Mouse (Mus musculus): ENCODE data around the gene Ptk6. TPM values are rescaled to one million over a fixed set of nuclear protein-coding genes. Genes with fewer than 3 reads are reported as not detected.

The Ptk6 gene
- polyA plus RNA-seq, 1 experiment from 2014 or later = not detected

- 76% methylated on average over 8 of the region's 8 CpGs for WGBS
- no peak for ATAC-seq (replicated peaks; ENCODE audit: low FRiP score, low TSS enrichment, low read depth)
Observed at GRCm38 (mm10) chr2:181154831-181155415, 47.7 kb downstream of the Ptk6 start.

GRCm38 (mm10) chr2:181154361-181154760 is 48.2 kb downstream of the Ptk6 start:
- Histone ChIP-seq H3K36me3 (ENCODE audit: control insufficient read depth, insufficient read depth, low read length) (no peaks in the 10 kb centered on the region), H3K4me1 (replicated peaks; ENCODE audit: control insufficient read depth, insufficient read depth, low read length) (no peaks in the 10 kb centered on the region), H3K27me3 (replicated peaks; ENCODE audit: control insufficient read depth, insufficient read depth, low read length) (peaks cover 62% of the 10 kb centered on the region), H3K9ac (ENCODE audit: low read length) (no peak overlapping the region), H3K4me3 (ENCODE audit: low read depth, low read length) (no peak overlapping the region), H3K27ac (ENCODE audit: low read depth) (no peak overlapping the region), H3K9me3 (ENCODE audit: control insufficient read depth, low read length) (no peaks in the 10 kb centered on the region), H3K4me2 (ENCODE audit: low read length) (no peak overlapping the region)
- ATAC-seq (replicated peaks; ENCODE audit: low FRiP score, low TSS enrichment, low read depth) = no peak
- DNase-seq (ENCODE audit: low spot score) = no peak
- 79% methylated on average over 3 of the region's 3 CpGs for WGBS

More at GRCm38 (mm10) chr2:181154831-181155415, 47.7 kb downstream of the Ptk6 start:
- Histone ChIP-seq H3K27me3 (replicated peaks; ENCODE audit: control insufficient read depth, insufficient read depth, low read length) (peaks cover 57% of the 10 kb centered on the region), H3K27ac (ENCODE audit: low read depth) (no peak overlapping the region), H3K9ac (ENCODE audit: low read length) (no peak overlapping the region), H3K36me3 (ENCODE audit: control insufficient read depth, insufficient read depth, low read length) (no peaks in the 10 kb centered on the region), H3K4me2 (ENCODE audit: low read length) (no peak overlapping the region), H3K9me3 (ENCODE audit: control insufficient read depth, low read length) (no peaks in the 10 kb centered on the region), H3K4me3 (ENCODE audit: low read depth, low read length) (no peak overlapping the region), H3K4me1 (replicated peaks; ENCODE audit: control insufficient read depth, insufficient read depth, low read length) (no peaks in the 10 kb centered on the region)
- no peak for DNase-seq (ENCODE audit: low spot score)

GRCm38 (mm10) chr2:181153837-181154236 is 48.8 kb downstream of the Ptk6 start:
- ATAC-seq (replicated peaks; ENCODE audit: low FRiP score, low TSS enrichment, low read depth) = no peak
- Histone ChIP-seq H3K4me3 (ENCODE audit: low read depth, low read length) (no peak overlapping the region), H3K9ac (ENCODE audit: low read length) (no peak overlapping the region), H3K9me3 (ENCODE audit: control insufficient read depth, low read length) (no peaks in the 10 kb centered on the region), H3K27me3 (replicated peaks; ENCODE audit: control insufficient read depth, insufficient read depth, low read length) (peaks cover 66% of the 10 kb centered on the region), H3K4me1 (replicated peaks; ENCODE audit: control insufficient read depth, insufficient read depth, low read length) (no peaks in the 10 kb centered on the region), H3K4me2 (ENCODE audit: low read length) (no peak overlapping the region), H3K36me3 (ENCODE audit: control insufficient read depth, insufficient read depth, low read length) (no peaks in the 10 kb centered on the region), H3K27ac (ENCODE audit: low read depth) (no peak overlapping the region)
- DNase-seq (ENCODE audit: low spot score) = no peak
- 5% methylated on average over 1 of the region's 1 CpGs for WGBS

GRCm38 (mm10) chr2:181153131-181153530 is 49.5 kb downstream of the Ptk6 start:
- H3K9me3 ChIP-seq (ENCODE audit: control insufficient read depth, low read length) = no peaks in the 10 kb centered on the region
- no peak for DNase-seq (ENCODE audit: low spot score)
- no peak overlapping the region for H3K9ac ChIP-seq (ENCODE audit: low read length)
- H3K27ac ChIP-seq (ENCODE audit: low read depth) = no peak overlapping the region
- no peak overlapping the region for H3K4me2 ChIP-seq (ENCODE audit: low read length)
- 94% methylated on average over 1 of the region's 1 CpGs for WGBS
- no peak overlapping the region for H3K4me3 ChIP-seq (ENCODE audit: low read depth, low read length)
- H3K4me1 ChIP-seq (replicated peaks; ENCODE audit: control insufficient read depth, insufficient read depth, low read length) = no peaks in the 10 kb centered on the region
- no peak for ATAC-seq (replicated peaks; ENCODE audit: low FRiP score, low TSS enrichment, low read depth)
- H3K27me3 ChIP-seq (replicated peaks; ENCODE audit: control insufficient read depth, insufficient read depth, low read length) = peaks cover 67% of the 10 kb centered on the region
- H3K36me3 ChIP-seq (ENCODE audit: control insufficient read depth, insufficient read depth, low read length) = no peaks in the 10 kb centered on the region

GRCm38 (mm10) chr2:181152701-181153100 is 49.9 kb downstream of the Ptk6 start:
- no peak for DNase-seq (ENCODE audit: low spot score)
- H3K27me3 ChIP-seq (replicated peaks; ENCODE audit: control insufficient read depth, insufficient read depth, low read length) = peaks cover 67% of the 10 kb centered on the region
- H3K27ac ChIP-seq (ENCODE audit: low read depth) = no peak overlapping the region
- H3K4me3 ChIP-seq (ENCODE audit: low read depth, low read length) = no peak overlapping the region
- 92% methylated on average over 17 of the region's 17 CpGs for WGBS
- ATAC-seq (replicated peaks; ENCODE audit: low FRiP score, low TSS enrichment, low read depth) = no peak
- no peak overlapping the region for H3K9ac ChIP-seq (ENCODE audit: low read length)
- no peaks in the 10 kb centered on the region for H3K9me3 ChIP-seq (ENCODE audit: control insufficient read depth, low read length)
- H3K4me1 ChIP-seq (replicated peaks; ENCODE audit: control insufficient read depth, insufficient read depth, low read length) = no peaks in the 10 kb centered on the region
- no peaks in the 10 kb centered on the region for H3K36me3 ChIP-seq (ENCODE audit: control insufficient read depth, insufficient read depth, low read length)
- H3K4me2 ChIP-seq (ENCODE audit: low read length) = no peak overlapping the region

GRCm38 (mm10) chr2:181150281-181150680 is 52.3 kb downstream of the Ptk6 start:
- ATAC-seq (replicated peaks; ENCODE audit: low FRiP score, low TSS enrichment, low read depth) (no peak), DNase-seq (ENCODE audit: low spot score) (no peak)
- Histone ChIP-seq H3K9ac (ENCODE audit: low read length) (no peak overlapping the region), H3K4me2 (ENCODE audit: low read length) (no peak overlapping the region), H3K4me3 (ENCODE audit: low read depth, low read length) (no peak overlapping the region), H3K9me3 (ENCODE audit: control insufficient read depth, low read length) (no peaks in the 10 kb centered on the region), H3K27ac (ENCODE audit: low read depth) (no peak overlapping the region), H3K27me3 (replicated peaks; ENCODE audit: control insufficient read depth, insufficient read depth, low read length) (peaks cover 67% of the 10 kb centered on the region), H3K4me1 (replicated peaks; ENCODE audit: control insufficient read depth, insufficient read depth, low read length) (no peaks in the 10 kb centered on the region), H3K36me3 (ENCODE audit: control insufficient read depth, insufficient read depth, low read length) (no peaks in the 10 kb centered on the region)
- WGBS = 63% methylated on average over 6 of the region's 6 CpGs

GRCm38 (mm10) chr2:181148318-181148955 is 54.2 kb downstream of the Ptk6 start:
- WGBS = 17% methylated on average over 31 of the region's 31 CpGs
- no peaks in the 10 kb centered on the region for H3K4me1 ChIP-seq (replicated peaks; ENCODE audit: control insufficient read depth, insufficient read depth, low read length)
- H3K4me3 ChIP-seq (ENCODE audit: low read depth, low read length) = peak overlapping the region; percentile 40
- peak overlapping the region; percentile 88 for H3K4me2 ChIP-seq (ENCODE audit: low read length)
- DNase-seq (ENCODE audit: low spot score) = no peak
- no peaks in the 10 kb centered on the region for H3K9me3 ChIP-seq (ENCODE audit: control insufficient read depth, low read length)
- peaks cover 60% of the 10 kb centered on the region for H3K27me3 ChIP-seq (replicated peaks; ENCODE audit: control insufficient read depth, insufficient read depth, low read length)
- H3K9ac ChIP-seq (ENCODE audit: low read length) = no peak overlapping the region
- no peaks in the 10 kb centered on the region for H3K36me3 ChIP-seq (ENCODE audit: control insufficient read depth, insufficient read depth, low read length)
- no peak overlapping the region for H3K27ac ChIP-seq (ENCODE audit: low read depth)
- ATAC-seq (replicated peaks; ENCODE audit: low FRiP score, low TSS enrichment, low read depth) = no peak

- Histone ChIP-seq H3K9ac (ENCODE audit: low read length) (no peak overlapping the region), H3K27me3 (replicated peaks; ENCODE audit: control insufficient read depth, insufficient read depth, low read length) (peaks cover 60% of the 10 kb centered on the region), H3K9me3 (ENCODE audit: control insufficient read depth, low read length) (no peaks in the 10 kb centered on the region), H3K36me3 (ENCODE audit: control insufficient read depth, insufficient read depth, low read length) (no peaks in the 10 kb centered on the region), H3K27ac (ENCODE audit: low read depth) (no peak overlapping the region), H3K4me3 (ENCODE audit: low read depth, low read length) (peak overlapping the region; percentile 40), H3K4me1 (replicated peaks; ENCODE audit: control insufficient read depth, insufficient read depth, low read length) (no peaks in the 10 kb centered on the region), H3K4me2 (ENCODE audit: low read length) (peak overlapping the region; percentile 88)
- under 1% methylated on average over 60 of the region's 61 CpGs for WGBS
- ATAC-seq (replicated peaks; ENCODE audit: low FRiP score, low TSS enrichment, low read depth) (no peak; the same call in 1 of the 2 replicates), DNase-seq (ENCODE audit: low spot score) (no peak)
Observed at GRCm38 (mm10) chr2:181147546-181148317, 54.9 kb downstream of the Ptk6 start.
